Mouse (Mus musculus): ENCODE measurements at regions not wholly inside any gene's neighbourhood (a gene's known extent, or its start where the extent isn't known, plus 50 kb on each side); places are given as distances from the start of the nearest gene placed in this dataset.

DNA sequence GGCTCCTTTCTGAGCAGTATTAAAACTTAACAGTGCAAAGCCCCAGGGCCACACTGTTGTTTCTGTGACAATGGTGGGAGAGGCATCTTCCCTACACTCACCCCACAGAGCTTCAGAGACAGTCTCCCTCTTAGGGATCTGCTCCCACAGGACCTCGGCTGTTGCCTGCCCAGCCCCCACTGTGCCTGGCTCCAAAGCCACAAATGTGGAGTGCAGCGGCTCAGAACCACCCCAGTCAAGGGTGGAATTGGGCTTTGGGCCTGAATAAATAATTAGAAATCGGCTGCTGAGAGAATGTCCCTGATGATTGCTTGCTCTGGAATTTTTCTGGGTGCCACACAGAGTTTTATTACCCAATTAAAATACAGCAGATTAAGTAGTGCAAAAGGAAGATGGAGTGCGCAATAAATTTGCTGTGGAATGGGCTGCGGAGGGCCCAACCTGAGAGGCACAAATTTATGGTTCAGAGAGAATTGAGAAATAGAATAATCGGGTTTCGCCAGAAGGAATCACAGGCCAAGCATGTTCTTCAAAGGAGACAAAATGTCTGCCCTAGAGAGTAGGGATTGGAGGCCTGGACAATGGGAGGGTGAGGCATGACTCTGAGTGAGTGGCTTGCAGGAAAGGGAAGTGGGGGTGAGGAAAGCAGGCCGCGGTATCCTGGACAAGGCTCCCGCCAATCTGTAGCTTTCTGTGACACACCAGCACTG, 56.4 kb downstream of the Cd24a start:
- DNase-seq = no peak

DNA sequence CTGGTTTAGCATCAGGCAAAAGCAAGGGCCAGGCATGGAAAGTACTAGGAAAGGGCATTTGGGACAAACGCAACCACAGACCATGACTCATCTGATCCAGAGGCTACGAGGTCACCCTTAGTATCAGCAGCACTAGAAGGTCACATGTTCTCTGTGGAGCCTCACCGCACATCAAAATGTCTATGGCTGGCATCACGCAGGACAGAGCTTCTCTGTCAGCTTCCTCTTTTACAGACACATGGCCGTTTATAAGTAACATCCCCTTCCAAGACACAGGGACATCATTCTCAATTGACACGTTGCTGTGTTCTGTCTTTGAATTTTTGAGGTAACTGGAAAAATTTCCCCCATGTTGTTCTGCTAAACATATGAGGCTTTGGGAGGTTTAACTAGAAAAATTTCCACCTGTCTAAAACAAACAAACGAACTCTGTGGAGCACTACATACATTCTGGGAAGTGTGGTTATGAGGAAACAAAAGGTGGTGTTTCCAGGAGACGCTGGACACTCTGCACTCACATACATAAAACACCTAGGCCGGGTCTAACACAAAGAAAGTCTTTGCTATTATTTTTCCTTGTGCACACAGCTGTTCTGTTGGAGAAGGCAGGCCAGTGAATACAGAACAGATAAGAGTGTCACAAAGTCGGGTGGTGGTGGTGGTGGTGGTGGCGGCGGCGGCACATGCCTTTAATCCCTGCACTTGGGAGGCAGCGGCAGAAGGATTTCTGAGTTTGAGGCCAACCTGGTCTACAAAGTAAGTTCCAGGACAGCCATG, 63.3 kb downstream of the Cd24a start:
- DNase-seq = no peak

DNA sequence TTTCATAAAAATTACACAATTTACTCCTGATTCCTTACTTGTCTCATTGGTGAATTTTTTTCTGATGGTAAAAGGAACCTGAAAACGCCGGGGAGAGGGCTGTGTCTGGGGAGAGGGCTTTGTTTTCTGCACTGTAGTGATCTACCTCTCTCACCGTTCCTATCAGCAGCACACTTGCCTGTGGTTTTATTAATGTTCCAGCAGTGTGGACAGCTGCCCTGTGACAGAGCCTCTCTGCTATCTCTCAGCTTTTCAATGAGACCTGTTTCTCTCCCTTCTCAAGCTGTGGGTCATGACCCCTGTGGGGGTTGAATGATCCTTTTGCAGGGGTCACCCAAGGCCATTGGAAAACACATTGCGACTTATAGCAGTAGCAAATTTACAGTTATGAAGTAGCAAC, 68.2 kb downstream of the Cd24a start:
- no peak for DNase-seq

DNA sequence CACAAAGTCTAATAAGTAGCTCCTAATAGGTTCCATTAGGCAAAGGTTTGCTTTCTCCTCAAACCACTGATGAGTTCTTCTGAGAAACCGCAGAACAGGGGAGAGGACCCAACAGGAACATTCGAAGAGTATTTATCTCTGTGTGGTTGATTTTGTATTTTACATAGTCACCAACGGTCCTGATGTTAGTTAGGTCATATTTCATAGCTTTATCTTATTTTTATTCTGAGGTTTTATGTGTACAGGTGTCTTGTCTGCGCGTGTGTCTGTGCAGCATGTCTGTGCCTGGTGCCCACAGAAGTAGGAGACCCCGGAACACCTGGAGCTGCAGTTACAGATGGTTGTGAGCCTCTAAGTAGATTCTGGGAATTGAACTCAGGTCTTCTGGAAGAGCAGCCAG, 68.9 kb downstream of the Cd24a start:
- DNase-seq = no peak

GRCm38 (mm10) chr10:43648186-43648585, 70.1 kb downstream of the Cd24a start:
- DNase-seq = no peak

DNA sequence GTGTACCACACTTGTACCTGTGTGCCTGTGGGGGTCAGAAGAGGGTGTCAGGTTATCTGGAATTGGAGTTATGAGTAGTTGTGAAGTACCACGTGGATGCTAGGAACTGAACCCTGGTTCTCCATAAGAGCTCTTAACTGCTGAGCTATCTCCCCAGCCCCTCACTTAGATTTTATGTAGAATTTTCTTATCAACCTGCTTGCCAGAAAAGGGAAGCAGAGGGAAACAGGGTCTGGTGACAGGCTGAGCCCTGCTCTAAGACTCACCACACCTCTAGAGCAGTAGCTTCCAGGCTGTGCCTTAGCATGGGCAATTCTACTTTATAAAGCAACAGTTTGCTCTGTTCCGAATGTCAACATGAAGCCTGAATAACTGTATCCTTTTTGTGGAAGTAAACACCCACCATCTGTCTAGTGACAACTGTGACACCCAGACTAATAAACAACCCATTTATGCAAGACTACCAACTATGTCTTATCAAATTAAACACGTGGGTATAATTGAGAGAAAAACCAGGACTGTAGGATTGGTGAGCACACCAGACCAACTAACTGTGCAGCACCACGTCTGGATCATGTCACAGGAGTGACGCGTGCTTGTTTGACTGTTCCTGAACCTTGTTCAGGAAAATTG, 70.8 kb downstream of the Cd24a start:
- no peak for DNase-seq

- DNase-seq = no peak
These were observed 72.4 kb downstream of the Cd24a start for GRCm38 (mm10) chr10:43650449-43650848.

DNA sequence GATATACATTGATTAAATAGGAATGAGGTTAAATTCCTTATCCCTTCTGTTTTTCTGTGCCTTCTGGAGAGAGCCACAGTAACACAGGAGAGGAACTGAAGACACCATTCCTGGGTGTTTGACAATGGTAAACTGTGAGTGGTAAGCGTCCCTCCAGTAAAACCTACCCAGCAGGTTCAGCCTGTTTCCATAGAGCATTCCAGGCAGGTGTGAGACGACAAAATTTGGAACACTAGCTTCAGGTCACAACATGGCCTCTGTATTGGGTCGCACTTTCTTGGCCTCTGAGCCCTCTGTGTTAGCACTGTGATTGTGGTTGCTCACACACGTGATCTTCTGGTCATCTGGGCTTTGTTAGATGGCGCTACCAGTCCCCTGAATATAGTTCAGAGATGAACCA, 73.4 kb downstream of the Cd24a start:
- no peak for DNase-seq

- DNase-seq = no peak
These were observed 73.8 kb downstream of the Cd24a start for GRCm38 (mm10) chr10:43651915-43652314.

GRCm38 (mm10) chr10:43655082-43655671, 77.1 kb downstream of the Cd24a start:
- no peak for DNase-seq

GRCm38 (mm10) chr10:43655680-43656079, 77.6 kb downstream of the Cd24a start:
- no peak for DNase-seq

GRCm38 (mm10) chr10:43656207-43656606, 78.1 kb downstream of the Cd24a start:
- no peak for DNase-seq

GRCm38 (mm10) chr10:43657501-43658225, 79.6 kb downstream of the Cd24a start:
- no peak for DNase-seq

DNA sequence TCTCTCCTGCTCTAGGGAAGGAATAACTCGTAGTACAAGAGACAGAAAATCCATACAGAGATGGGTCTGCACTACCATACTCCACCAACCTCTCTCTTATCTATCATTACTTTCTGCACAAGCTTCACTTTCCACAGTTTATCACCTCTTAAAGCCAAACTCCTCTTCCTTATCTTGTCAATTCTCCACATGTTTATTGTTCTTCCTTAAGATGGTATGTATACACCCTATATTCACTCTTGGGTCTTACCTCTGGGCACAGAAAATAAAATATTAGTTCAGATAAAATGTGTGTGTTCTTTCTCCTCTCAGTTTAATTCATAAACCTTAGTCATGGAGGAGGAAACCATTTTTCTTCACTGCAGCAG, 80.1 kb downstream of the Cd24a start:
- no peak for DNase-seq

- DNase-seq = no peak
These were observed 86.8 kb downstream of the Cd24a start for GRCm38 (mm10) chr10:43664844-43665243.

- DNase-seq = no peak
These were observed 88.4 kb downstream of the Cd24a start for GRCm38 (mm10) chr10:43666262-43667085.

GRCm38 (mm10) chr10:43667086-43667690, 89.1 kb downstream of the Cd24a start:
- no peak for DNase-seq

DNA sequence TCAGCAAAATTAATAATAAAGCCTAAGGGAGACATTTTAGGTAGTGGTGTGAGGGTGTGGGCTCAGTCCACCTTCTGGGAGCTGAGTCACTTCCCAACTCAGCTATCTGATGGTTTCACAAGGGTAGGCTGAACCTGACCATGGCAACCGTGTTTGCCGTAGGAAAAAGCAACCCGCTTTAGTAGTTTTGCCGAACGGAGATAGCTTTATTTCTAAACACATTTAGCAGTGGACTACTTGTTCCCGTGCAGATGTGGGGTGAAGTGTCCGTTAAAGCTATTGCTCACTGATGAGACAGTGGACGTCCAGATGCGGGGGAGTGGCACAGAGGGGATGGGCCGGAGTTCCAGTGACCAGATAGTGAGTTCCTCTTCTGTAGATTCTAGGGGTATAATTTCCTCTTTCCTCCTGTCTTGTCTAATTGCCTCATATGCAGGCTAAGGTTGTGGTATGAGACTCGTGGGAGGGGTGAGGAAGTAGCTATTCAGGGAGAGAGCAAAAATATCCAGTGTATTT, 89.7 kb downstream of the Cd24a start:
- DNase-seq = no peak

DNA sequence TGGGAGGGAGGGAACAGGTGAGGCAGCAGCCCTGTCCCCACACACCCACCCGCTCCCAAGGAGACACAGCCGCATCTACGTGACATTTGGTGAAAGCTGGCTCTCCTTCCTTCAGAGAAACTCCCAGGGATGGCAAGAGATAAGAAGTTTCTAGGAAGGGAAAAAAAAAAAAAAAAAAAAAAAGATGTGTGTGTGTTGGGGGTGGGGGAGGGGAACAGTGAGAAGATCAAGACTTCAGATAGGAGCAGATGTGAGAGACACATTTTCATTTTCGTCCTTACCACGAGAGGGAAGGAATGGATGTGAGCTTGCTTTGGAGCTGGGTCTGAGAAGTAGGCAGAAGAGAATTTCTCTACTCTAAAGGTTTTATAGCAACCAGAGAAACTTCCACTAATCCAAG, 91.4 kb downstream of the Cd24a start:
- DNase-seq = no peak

DNA sequence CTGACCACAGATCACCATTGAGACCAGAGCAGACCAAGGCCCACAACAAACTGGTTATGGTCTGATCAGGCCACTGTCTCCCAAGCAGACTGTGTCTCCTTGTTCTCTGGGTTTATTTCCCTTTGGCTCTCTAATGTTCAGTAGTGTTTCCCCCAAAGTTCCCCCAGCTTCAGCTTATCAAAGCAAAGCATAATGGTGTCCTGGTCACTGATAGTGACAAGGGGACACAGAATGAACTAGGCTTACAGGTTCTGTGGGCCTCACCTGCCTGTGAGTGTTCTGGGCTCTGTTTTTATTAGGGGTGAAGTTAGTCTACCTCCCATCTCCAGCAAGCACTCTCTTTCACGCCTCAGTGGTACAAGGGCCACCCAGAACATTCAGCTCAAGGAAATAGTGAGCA, 92.7 kb downstream of the Cd24a start:
- no peak for DNase-seq

GRCm38 (mm10) chr10:43671785-43672184, 93.7 kb downstream of the Cd24a start:
- DNase-seq = no peak
